Mouse (Mus musculus) ZHBTc4 (cell line): ENCODE data around the gene Tmbim1.
"Not testable (repeated sequence)": the region's sequence is repeated elsewhere in the genome, so short reads cannot be mapped to it uniquely, and the experiment has no call there.

Experiments used
- DNase-seq: peaks from one replicate; pipeline ENCODE4 v3.0.0-alpha.2; 2011; ENCODE audit warnings: low read depth, low spot score

The Tmbim1 gene

DNA sequence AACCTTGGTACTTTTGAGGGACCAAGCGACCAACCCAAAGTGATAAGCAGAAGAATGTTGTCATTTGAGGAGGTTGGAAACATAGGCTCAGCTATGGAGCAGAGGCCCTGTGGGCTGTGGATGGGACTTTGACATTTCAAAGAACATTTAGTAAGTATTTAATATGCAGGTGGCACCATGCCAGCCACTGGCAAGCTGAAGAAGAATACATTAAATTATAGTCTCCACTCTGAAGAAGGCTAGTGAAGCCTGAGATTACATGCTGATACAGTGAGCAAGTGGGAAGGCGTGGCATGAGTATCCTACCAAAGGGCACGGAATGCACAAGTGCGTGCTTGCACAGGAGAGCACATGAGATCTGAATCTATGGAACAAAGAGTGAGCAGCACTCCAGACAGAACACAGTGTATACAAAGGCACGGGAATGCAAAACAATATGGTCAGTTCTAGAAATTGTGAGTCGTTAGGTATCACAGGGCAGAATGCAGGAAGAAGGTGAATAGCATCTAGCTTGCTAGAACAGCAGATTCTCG is 24.5 kb upstream of the Tmbim1 start:
- no peak for DNase-seq

DNA sequence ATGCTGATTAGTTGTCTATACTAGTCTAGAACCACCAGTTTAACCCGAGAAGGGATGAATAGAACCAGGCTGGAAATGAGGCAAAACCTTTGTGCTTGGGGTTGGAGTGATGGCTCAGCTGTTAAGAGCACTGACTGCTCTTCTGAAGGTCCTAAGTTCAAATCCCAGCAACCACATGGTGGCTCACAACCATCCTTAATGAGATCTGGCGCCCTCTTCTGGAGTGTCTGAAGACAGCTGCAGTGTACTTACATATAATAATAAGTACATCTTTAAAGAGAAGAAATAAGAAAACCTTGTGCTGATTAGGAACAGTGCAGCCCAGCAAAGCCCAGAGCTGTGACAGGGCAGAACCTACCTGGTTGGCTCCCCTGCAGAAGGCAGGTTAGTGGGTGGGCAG is 21.5 kb upstream of the Tmbim1 start:
- not testable (repeated sequence) for DNase-seq

DNA sequence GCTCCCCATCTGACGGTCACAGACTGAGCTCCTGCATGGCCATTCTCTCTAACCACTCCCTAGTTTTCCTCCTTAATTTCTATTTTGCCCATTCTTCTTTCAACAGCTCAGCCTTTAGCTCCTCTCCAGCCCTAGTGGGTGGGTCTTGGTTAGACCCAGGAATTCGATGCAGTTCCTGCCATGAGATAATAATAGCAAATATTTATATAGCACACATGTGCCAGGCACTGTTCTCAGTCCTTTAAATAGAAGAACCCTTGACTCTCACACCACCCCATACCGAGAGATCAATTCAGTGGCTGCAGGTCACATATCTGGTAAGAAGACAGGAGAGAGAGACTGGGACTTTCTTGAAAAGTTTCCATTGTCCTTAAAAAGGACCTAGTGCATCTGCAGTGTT is 16.0 kb upstream of the Tmbim1 start:
- DNase-seq, result no peak

DNA sequence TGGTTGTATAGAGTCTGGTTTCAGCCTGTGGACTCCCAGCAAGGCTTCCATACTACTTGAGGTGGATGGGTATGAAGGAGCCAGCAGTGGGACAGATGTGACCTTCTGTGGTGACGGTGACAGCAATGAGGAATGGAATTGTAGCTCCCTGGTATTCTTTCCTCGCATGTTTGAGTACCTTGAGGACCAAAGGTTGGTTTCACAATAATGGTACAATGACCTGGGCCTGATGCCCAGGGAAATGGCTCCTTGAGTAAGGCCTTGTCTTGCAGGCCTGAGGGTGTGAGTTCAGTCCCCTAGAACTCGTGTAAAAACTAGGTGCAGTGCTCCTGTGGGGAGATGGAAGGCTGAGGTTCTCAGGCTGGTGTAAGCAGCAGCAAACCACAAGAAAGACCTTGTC is 13.3 kb upstream of the Tmbim1 start:
- DNase-seq, result no peak

DNA sequence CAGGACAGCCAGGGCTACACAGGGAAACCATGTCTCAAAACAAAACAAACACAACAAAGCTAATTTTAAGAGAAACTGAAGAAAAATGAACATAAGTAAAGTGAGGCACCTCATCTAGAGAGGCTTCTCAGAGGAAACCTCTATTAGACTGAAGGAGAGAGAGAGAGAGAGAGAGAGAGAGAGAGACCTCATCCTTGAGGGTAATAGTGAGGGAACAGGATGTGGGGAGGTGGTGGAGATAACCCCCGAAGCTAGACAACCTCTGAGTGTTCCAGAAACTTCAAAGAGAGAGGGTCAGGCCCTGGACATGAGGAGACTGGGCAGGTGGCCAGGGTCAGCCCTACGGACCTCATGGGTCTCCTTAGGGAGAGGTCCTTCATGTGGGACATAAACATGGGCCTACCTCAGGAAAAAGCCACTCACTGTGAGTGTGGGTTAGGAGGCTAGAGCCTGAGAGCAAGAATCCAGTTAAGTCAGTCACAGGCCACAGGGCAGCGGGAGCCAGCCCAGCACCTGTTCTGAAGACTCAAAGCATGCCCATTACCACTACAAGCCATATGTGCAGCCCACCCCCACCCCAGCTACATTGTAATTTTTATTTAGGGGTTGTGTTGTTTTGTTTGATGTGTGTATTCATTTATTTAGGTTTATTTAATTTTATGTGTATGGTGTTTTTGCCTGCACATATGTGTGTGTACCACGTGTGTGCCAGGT is 10.8 kb upstream of the Tmbim1 start:
- no peak for DNase-seq

DNA sequence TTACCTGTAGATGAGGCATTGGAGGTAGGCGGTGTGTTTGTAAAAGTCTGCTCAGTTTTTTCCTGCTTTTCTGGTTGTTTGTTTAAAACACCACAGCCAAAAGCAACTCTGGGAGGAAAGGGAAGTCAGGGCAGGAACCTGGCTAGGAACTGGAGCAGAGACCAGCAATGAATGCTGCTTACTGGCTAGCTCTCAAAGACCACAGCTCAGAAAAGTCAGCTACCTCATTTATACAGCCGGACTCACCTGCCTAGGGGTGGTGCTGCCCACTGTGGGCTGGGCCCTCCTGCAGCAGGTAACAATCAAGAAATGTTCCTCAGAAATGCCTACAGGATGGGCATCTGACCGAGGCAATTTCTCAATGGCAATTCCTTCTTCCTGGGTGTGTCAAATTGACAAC is 9.4 kb upstream of the Tmbim1 start:
- DNase-seq, result no peak

DNA sequence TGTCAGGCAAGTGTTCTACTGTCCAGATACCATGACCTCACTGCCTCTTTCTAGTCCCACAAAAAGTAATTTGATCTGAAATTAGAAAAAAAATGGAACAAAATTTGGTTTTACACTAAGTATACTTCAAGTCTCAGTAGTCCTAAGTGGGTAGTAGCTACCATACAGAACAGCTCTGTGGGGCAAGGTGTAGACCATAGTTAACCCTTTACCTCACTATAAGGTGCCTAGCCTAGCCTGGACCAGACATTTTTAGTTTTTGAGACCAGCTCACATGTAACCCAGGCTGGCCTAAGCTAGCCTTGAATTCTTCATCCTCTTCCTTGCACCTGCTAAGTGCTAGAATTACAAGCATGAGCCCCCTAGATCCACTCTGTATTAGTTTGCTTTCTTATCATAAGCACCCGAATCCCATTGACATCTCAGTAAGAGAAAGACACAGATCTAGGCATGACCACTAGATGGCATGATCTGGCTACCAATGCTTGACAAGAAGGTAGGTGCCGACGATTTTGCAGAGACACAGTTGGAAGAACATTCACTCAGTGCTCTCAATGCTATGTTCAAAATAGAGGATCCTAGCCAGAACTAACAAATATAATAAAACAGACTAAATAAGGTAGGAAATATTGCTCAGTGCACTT is 7.7 kb upstream of the Tmbim1 start:
- DNase-seq, result peak; percentile 83

DNA sequence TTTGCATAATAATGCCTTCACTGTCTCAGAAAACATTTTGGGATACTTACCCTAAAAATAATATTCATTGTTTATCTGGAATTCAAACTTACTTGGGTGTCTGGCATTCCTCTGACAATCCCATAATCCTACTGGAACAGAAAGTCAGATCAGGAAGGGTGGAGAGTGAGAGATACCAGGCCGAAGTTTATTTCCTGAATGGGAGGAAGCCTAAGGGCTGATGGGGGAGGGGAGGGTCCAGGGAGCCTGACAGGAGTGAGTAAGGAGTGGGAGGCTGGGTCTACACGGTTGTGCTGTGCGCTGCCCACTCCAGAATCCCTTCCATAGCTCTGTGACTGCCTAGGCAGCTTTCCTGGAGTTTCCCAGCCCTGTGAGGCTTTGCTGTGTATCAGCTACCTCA is 4.3 kb upstream of the Tmbim1 start:
- DNase-seq, result peak; percentile 72

DNA sequence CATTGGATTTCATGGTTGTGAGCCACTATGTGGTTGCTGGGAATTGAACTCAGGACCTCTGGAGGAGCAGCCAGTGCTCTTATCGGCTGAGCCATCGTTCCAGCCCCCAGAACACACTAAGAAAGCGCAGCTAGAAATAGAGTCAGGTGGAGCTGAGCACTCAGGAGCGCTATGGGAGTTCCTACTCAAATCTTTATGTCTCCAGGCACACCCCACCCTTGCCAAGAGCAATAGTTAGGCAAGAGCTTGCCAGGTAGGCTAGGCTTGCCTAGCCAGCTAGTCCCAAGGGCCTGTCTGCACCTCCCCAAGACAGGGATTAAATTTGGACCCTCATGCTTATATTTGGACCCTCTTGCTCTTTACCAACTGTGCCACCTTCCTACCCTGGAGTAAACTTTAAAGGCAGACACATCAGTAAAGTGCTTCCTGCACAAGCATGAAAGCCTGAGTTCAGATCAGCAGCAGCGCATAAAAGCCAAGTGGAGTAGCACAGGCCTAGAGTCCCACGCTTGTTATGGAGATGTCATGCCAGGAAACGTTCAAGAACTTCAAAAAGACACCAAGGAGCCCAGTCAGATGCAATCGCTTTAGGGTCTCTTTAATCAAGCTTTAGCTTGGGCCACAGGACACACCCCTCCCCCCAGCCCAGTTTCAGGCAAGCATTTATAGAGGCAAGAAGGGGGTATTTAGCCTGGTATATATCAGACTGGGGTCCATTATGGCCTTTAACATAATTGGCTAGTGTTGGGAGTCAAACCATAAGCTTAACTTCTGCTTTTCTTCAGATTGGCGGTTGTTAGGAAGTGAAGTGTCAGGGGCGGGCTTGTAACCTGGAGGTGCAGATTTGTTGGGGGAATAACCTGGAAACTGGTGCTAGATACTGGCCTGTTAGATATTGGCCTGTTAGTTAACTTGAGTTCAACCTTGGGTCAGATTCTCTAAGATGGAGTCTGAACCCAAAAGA is 2.9 kb upstream of the Tmbim1 start:
- DNase-seq, result peak; percentile 86

DNA sequence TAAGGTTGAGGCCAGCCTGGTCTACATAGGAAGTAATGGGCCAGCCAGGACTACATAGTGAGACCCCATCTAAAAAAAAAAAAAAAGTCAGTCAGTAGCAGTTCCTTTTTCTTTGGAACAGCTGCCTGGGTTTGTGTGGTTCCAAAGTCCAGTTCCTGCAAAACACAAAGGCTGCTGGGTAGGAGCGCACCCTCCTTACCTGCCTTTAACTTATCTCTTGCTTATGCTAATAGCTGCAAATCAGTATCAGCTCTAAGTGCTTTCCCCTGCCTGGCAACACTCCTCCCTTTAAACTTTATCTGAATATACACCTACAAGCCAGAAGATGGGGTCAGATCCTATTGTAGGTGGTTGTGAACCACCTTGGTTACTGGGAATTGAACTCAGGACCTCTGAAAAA is 1.7 kb upstream of the Tmbim1 start:
- DNase-seq, result peak; percentile 32

DNA sequence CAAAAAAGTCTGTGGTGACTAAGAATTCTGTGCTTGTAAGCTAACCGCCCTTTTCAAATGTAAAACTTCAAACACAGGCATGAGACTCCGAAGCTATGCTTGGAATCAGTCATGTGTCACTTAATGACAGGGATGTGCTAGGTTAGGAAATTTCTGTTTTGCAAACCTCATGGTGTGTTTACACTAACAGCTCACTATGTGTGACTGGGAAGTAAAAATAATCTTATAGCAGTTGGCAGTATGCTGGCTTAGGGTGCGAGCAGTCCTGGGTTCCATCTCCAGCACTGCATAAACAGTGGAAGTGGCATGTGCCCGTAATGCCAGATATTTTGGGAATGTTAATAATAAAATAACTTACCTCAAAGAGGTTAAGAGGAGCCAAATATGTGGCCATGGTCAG is 476 bp downstream of the Tmbim1 start:
- no peak for DNase-seq

DNA sequence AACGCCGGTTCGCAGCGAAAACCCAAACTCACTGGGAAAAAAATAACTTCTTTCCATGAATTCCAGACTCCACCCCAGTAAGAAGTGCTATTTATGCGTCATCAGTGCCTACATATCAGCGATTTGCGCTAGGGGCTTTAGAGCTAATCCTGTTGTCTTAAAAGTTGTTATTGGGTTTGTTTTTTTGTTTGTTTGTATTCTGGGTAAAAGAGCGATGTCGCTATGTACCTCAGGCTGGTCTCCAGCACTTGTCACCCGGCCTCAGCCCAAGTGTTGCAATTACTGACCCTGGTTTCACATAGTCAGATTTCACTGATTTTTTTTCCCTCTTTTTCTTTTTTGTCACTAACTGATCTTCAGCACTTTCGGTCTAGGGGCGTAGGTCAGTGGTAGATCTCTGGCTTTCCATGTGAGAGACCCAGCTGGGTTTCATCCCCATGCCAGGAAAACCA is 1.1 kb downstream of the Tmbim1 start:
- DNase-seq, result no peak

DNA sequence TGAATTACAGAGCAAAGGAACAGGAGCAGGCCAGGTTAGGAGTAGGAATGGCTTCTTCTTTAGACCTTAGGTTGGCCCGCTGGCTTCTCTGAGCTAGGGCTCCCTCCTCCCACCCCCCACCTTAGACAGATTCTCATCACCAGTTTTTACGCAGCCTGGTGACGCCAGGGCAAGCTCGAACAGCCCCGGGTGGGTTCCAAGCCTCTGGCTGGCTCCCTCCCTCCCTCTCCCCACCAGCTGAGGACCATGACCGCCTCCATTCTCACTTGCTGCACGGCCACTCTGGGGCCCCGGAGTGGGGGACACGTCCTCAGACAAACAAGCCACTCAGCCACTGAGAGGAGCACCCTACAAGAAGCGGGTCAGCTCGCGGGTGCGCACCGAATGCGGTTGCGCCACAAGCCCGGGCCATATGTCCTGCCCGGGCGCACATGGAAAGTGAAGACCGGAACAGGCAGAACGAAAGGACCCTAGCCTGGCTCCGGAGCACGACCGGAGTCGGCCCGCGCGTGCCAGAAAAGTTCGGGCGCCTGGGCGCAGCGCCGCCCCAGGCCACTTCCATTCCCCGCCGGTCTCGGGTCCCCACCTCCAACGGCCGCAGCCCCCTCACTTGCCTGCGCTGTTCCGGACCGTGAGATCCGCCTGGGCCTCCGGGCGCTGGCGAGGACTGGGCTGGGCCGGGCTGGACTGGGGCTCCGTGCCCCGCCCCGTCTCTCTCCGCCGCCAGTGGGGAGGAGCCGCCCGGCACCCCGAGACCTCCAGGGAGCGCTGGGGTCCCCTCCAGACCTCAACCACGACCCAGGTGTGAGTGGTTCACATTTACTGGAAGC is 1.7 kb downstream of the Tmbim1 start:
- peak; percentile 57 for DNase-seq

DNA sequence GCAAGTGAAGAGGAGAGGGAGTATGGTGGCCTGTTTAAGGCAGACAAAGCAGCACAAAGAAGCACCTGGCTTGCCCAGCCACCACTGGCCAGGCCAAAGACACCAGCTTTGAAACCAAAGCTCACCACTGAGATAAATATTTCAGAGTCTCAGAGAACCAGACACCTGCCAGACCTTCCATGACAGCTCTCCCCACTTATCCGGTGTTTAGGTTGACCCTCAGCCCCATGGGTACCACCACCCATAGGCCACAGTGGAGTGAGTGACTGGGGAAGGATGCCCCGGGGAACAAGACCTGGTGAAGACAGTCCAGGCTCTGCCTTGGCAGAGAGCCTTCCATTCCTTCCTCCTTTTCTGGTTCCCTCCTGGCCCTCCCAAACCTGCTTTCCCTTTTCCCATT is 2.6 kb downstream of the Tmbim1 start:
- DNase-seq, result no peak

DNA sequence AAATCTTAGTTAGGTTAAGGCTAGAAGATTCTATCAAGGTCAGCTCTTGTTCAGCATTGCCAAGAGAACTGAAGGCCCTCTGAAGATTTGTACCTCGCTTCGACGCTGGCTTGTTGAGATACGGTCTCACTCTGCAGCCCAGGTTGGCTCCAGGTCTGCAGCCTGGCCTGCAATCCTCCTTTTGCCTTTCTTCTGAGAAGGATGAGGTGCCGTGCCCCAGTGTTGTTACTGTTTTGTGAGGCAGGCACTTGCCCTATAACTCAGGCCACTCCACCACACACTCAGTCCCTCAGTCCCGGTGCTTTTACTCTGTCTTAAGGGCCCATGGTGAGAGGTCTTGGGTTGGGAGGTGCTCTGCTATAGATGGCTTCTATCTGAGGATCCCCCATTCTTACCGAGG is 3.2 kb downstream of the Tmbim1 start:
- DNase-seq, result no peak

DNA sequence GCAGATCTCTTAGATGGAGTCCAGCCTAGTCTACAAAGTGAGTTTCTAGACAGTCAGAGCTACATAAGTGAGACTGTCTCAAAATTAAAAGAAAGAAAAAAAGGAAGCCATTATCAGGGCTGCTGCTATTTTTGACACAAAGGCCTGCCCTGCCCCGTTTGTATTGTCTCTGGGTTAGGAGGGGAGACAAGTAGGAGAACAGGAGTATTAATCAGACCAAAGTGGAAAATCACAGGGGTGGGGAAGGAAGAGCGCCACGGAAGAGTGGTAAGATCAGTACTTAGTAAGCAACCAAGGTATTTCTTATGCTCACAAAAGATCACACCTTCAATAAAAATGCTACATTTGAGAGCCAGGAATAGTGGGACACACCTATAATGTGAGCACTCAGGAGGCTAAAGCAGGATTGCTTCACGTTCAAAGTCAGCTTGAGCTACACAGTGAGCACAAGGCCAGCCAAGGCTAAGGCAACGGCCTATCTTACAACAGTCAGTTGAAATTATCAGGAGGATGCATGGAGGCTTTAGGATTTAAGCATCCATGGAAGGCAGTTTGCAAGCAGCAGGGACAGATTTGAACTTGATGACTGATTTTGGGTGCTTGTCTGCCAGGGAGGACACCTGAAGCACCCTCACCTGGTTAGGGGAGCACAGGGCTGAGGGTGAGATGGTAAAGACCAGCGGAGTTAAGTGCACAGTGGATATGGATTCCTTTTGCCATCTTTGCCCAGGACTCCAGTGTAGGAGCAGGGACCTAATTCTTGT is 4.9 kb downstream of the Tmbim1 start:
- no peak for DNase-seq

DNA sequence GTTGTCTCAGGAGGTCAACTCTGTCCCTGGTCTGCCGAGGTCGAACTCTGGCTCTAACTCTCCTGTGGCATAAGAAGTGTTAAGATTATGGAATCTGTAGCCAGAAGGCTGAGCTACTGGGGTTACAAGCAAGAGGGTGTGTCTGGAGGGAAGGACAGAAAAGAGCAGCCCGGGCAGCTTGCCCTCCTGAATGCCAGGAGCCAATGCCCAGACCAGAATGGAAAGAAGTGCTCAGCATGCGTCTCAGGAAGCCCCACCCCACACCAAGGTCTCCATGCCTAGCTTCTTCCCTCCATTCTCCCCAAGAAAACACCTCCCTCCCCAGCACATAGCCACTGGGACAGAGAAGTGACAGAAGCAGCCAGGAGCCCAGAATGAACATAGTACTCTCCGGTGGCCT is 6.4 kb downstream of the Tmbim1 start:
- DNase-seq, result no peak

DNA sequence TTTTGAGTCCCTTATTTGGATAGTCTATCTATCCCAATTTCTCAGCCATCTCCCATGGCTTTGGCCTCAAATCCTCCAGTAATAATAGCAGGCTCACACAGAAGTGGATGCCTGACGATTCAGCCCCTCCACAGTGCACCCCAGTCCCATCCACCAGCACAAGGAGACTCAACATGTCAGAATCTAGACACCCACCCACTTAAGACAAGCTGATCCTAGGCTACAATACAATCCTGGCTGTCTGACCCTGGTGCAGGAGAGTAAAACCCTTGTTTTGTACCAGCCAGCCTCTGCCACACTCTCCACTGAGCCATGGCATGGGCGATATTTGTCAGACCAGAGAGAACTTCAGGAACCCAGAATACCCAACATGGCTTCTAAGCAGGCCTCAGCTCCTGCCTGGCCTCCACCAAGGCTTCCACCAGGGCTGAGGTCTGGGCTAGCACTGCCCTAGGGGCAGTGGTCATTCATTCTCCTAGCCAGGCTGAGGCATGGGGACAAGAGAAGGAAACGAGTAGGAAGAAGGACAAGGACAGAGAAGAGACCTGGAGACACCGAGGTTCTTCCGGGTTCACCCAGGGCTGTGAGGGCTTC is 7.2 kb downstream of the Tmbim1 start:
- no peak for DNase-seq

DNA sequence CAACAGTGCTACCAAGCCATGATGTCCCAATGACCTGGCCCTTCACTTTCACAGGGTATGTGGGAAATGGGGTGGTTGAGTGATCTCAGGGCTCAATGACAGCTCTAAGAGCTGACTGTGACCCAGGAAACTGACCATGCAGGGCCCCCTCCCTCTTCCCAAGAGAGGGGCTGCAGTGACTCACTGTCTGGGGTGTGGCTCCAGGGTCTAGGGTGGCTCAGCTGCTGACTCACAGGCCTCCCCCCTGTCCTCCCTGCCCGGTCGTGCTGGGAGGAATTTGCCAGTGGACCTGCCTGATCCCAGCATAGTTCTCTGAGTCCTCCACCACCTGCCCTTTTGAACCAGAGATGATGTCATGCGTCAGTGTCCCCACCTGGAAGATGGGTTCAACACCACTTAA is 8.2 kb downstream of the Tmbim1 start:
- no peak for DNase-seq

DNA sequence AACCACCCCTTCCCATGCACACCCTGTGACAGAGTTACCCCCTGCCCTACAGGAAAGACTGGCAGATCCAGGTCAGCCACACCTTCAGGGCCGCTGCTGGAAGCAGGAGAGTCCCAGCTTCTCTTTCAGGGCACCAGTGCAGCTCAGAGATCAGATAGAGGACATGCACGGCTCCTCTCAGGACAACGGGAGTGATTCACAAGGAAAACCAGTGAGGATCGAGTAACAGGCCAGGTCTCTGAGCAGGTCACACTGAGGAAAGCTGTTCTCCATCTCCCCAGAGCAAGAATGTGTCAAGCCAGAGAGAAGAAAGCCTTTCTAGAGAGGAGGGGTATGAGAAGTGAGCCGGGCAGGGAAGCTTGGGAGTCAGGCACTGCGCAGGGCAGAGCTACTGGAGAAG is 8.9 kb downstream of the Tmbim1 start:
- DNase-seq, result no peak
